Mouse (Mus musculus) heart, adult 2 months (tissue): ENCODE data around the gene Fam78b. TPM values are rescaled to one million over a fixed set of nuclear protein-coding genes. Genes with fewer than 3 reads are reported as not detected.

Source experiments
- DNase-seq, 2 experiments: peaks; one replicate each; pipeline ENCODE4 v3.0.0; 2021
- H3K27ac ChIP-seq: fragments of 200-600 bp; 2 replicates; pipeline ENCODE4 v1.8.1; 2022
- H3K27me3 ChIP-seq: fragments of 200-500 bp; 2 replicates; pipeline ENCODE4 v1.6.1; 2012; ENCODE audit warnings: mild to moderate bottlenecking, low read length, inconsistent platforms, mixed read lengths; ENCODE audit not compliant: control insufficient read depth, insufficient read depth
- H3K36me3 ChIP-seq: fragments of 200-500 bp; 2 replicates; pipeline ENCODE4 v1.6.1; 2012; ENCODE audit warnings: low read length, inconsistent platforms; ENCODE audit not compliant: control insufficient read depth, insufficient read depth
- H3K4me1 ChIP-seq: fragments of 200-500 bp; 2 replicates; pipeline ENCODE4 v1.6.1; 2011; ENCODE audit warnings: low read length; ENCODE audit not compliant: control insufficient read depth, insufficient read depth
- H3K4me3 ChIP-seq: fragments of 200-600 bp; 2 replicates; pipeline ENCODE4 v1.8.1; 2022
- H3K79me2 ChIP-seq: fragments of 200-500 bp; replicated peaks from 2 replicates; pipeline ENCODE4 v1.6.1; 2012; ENCODE audit warnings: mild to moderate bottlenecking, inconsistent platforms, low read length, moderate library complexity, mixed read lengths; ENCODE audit not compliant: control insufficient read depth, insufficient read depth
- H3K9ac ChIP-seq: fragments of 200-500 bp; 2 replicates; pipeline ENCODE4 v1.6.1; 2012; ENCODE audit warnings: low read depth, mild to moderate bottlenecking, control low read depth, inconsistent platforms, low read length, mixed read lengths
- CTCF ChIP-seq: fragments of 200-600 bp; IDR thresholded peaks from 2 replicates; pipeline ENCODE4 v1.8.1; 2022; ENCODE audit warnings: antibody characterized with exemption, mild to moderate bottlenecking, moderate library complexity
- EP300 ChIP-seq: fragments of 200-500 bp; IDR thresholded peaks from 2 replicates; pipeline ENCODE4 v1.6.1; 2011; ENCODE audit warnings: low read depth, low read length, control low read depth; ENCODE audit not compliant: insufficient read depth
- POLR2A ChIP-seq: fragments of 200-500 bp; IDR thresholded peaks from 2 replicates; pipeline ENCODE4 v1.6.1; 2011; ENCODE audit warnings: mild to moderate bottlenecking, low read depth, low read length, control low read depth; ENCODE audit not compliant: insufficient read depth
- WGBS: fragments of 180-500 bp; shearing (Covaris S2); methylation state at CpG from one replicate; pipeline ENCODE4 v1.1.7; 2018; 5-methylcytosine and 5-hydroxymethylcytosine counted together
- intact Hi-C: fragments of 180-260 bp; cut with DNase I; formaldehyde crosslinking; loops from one replicate; pipeline ENCODE4 v1.15.1; 2025
- polyA plus RNA-seq: library from polyadenylated mRNA; depleted of rRNA; stranded (reverse); fragments of >200 nt; gene quantifications from 2 replicates; pipeline ENCODE4 v1.2.3, GENCODE M21; 2012
- total RNA-seq, 2 experiments: library from RNA; stranded (reverse); gene quantifications; 2 replicates each; pipeline ENCODE4 v1.2.3; 2021

Gene Fam78b
- total and polyA plus RNA-seq, 3 experiments: 2.5 to 3.7 (median 2.7) TPM

DNA sequence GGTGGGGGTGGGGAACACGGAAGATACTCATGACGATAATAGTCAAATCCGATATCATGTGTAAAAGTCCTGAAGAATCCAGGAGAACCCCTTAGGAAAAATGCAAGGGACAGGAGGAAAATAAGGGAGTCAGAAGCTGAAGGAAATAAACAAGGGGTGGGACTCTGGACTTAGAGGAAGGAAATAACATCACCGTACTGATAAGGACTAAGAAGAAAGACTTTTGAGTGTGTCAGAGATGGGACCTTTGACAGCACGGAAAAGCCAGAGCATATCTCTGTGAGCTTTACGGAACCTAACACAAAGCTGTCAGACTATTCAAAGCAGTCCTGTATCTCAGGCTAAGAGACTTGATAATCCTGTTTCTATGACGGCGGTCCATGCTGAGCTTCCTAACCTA is 5.0 kb upstream of the Fam78b start:
- 33% methylated on average over 8 of the region's 8 CpGs for WGBS
- Histone ChIP-seq H3K36me3 (no peaks in the 10 kb centered on the region), H3K27ac (no peak overlapping the region), H3K4me1 (peaks cover 9% of the 10 kb centered on the region), H3K79me2 (no peaks in the 10 kb centered on the region), H3K9ac (no peak overlapping the region; the same call in 1 of the 2 replicates), H3K27me3 (no peaks in the 10 kb centered on the region), H3K4me3 (no peak overlapping the region)
- TF ChIP-seq CTCF (no peak), EP300 (no peak), POLR2A (peak; percentile 28; the same call in 1 of the 2 replicates)
- DNase-seq: peak in 1 of 2 experiments; percentile 5
- intact Hi-C loops: no loop called here

DNA sequence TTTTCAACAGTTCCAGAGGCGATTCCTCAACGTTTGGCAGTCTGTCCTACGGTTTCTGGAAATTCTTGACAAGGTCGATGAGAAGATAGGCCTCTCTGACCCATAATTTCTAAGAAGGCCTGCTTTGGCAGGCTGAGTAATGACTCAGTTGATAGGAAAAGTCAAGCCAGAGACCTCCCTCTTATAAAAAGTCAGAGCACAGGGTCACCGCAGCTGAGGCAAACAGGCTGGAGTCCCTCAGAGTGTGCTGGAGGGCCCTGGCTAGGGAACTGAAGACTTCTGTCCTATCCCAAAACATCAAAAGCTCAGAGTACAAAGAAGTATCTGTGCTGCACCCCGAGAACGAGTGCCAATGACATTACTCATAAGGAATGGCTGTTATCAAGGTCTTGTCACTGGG is 4.4 kb upstream of the Fam78b start:
- TF ChIP-seq POLR2A: no peak
- no peak for TF ChIP-seq CTCF
- no peak overlapping the region; the same call in 1 of the 2 replicates for H3K27ac ChIP-seq
- peak in 1 of 2 experiments; percentile 14 for DNase-seq
- no peaks in the 10 kb centered on the region for H3K27me3 ChIP-seq
- no peak overlapping the region for H3K4me3 ChIP-seq
- H3K9ac ChIP-seq: no peak overlapping the region
- 35% methylated on average over 7 of the region's 7 CpGs for whole genome bisulfite sequencing
- H3K36me3 ChIP-seq: no peaks in the 10 kb centered on the region
- no peaks in the 10 kb centered on the region for H3K79me2 ChIP-seq
- intact Hi-C loops: no loop called here
- H3K4me1 ChIP-seq: peaks cover 9% of the 10 kb centered on the region

DNA sequence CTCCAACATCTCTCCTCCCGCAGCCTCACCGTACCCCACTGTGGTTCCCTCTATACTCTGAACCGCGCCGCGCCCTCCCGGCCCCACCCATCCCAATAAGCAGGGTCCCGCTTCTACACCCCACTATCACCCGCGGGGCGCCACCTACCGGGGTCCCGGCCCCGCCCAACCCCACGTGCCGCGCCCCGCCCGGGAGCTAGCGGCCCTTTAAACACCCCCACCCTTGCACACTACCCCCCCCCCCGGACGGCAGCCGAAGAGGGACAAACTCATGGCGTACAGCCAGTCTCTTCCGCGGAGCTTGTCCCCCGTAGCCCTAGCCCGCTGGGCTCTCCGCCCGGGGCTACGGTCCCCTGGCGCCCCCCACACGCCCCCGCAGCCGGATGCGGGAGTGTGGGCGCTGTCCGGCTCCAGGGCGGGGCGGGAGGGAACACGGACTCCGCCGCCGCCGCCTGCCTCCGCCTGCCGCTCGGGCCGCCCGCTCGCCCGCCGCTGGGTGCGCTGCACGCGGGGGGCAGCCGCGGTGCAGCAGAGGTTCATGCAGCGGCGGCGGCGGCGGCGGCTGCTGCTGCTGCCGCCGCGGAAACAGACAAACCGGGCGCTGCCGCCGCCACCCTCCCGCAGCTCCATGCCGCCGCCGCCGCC is 566 bp upstream of the Fam78b start:
- DNase-seq: peak; percentile 88
- peak overlapping the region; percentile 83 for H3K27ac ChIP-seq
- no peaks in the 10 kb centered on the region for H3K79me2 ChIP-seq
- peak overlapping the region; percentile 72 for H3K4me3 ChIP-seq
- H3K9ac ChIP-seq: peak overlapping the region; percentile 93
- no peaks in the 10 kb centered on the region for H3K36me3 ChIP-seq
- no peak for TF ChIP-seq EP300
- no peak for TF ChIP-seq POLR2A
- peak; percentile 51 for TF ChIP-seq CTCF
- intact Hi-C loops: loop anchor here (5.0 to 10.0 kb wide), 3 partner anchors 67 to 214 kb away; no protein-coding TSS in a partner anchor
- H3K27me3 ChIP-seq: no peaks in the 10 kb centered on the region
- WGBS: under 1% methylated on average over 56 of the region's 76 CpGs
- peaks cover 10% of the 10 kb centered on the region for H3K4me1 ChIP-seq

DNA sequence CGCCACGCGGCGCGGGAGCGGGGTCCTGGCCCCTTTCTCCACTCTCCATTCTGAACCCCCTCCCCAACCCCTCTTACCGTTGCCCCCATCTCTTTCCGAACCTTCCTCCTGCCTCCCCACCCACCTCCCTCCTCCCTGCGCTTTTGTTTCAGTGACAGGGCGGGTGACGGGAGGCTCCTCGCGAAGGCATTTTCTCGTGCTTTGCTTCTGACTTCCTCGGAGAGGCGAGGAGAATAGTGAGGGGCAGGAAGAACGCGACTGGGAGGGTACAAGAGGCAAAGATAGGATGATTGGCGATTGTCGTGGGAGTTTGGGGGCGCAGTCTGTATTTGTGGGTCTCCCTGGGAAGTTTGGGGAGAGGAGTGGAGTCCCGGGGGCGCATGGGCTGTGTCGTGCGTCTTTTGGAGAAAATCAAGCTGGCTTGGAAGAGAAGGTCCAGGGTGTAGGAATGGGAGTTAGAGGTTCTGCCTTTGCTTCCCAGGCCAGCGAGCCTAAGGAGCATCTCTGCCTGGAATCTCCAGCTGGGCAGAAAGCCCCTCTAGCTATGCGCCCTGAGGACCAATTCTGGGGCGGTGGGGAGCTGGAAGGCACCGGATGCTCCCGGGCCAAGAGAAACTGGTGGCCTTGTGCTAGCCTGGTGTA is 748 bp downstream of the Fam78b start:
- Histone ChIP-seq H3K79me2 (no peaks in the 10 kb centered on the region), H3K27ac (peak overlapping the region; percentile 64), H3K4me3 (peak overlapping the region; percentile 72), H3K4me1 (peaks cover 6% of the 10 kb centered on the region), H3K9ac (peak overlapping the region; percentile 93), H3K36me3 (no peaks in the 10 kb centered on the region), H3K27me3 (no peaks in the 10 kb centered on the region)
- intact Hi-C loops: loop anchor here (5.0 to 10.0 kb wide), 3 partner anchors 65 to 213 kb away; no protein-coding TSS in a partner anchor
- DNase-seq: peak; percentile 31 to 49
- TF ChIP-seq CTCF (no peak), POLR2A (no peak), EP300 (no peak)
- WGBS: under 1% methylated on average over 30 of the region's 30 CpGs

DNA sequence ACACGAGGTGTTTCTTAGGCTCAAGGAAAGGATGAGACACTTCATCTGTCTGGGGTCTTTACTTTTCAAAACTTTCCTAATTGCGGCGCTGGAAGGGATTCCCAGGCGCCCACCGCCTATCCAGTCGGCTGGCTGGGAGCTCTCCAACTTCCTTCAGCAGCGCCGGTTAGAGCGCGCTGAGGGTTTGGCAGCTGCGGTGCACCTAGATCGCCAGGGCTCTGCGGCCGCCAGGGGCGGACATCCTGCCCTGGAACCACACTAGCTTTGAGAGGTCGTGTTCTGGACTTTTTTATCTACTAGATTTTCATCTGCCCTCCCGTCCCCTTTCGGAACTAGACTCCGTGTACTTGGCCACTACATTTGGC is 1.3 kb downstream of the Fam78b start:
- intact Hi-C loops: loop anchor here (5.0 to 10.0 kb wide), 3 partner anchors 65 to 212 kb away; no protein-coding TSS in a partner anchor
- DNase-seq: peak; percentile 76 to 83
- Histone ChIP-seq H3K9ac (peak overlapping the region; percentile 93; the same call in 1 of the 2 replicates), H3K4me3 (peak overlapping the region; percentile 72), H3K27me3 (no peaks in the 10 kb centered on the region), H3K4me1 (peaks cover 4% of the 10 kb centered on the region), H3K79me2 (no peaks in the 10 kb centered on the region), H3K36me3 (no peaks in the 10 kb centered on the region), H3K27ac (peak overlapping the region; percentile 64)
- peak; percentile 89 for TF ChIP-seq CTCF
- peak; percentile 38; the same call in 1 of the 2 replicates for TF ChIP-seq POLR2A
- no peak for TF ChIP-seq EP300
- whole genome bisulfite sequencing: 0% methylated on average over 19 of the region's 19 CpGs

DNA sequence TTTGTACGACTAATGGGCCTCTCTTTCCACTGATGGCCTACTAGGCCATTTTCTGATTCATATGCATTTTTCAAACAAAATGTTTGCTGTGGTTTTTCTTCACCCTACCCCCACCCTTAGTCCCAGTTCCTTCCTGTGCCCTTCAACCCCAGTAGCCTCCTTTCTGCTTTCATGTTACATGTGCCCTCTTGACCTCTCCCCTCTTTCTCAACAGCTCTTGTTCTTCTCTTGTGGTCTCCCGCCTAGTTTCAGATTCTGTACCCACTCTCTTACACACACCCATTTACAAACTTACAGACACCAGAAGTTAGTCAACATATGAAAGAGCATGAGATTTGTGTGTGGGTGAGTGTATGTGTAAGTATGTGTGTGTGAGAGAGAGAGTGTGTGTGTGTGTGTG is 3.4 kb downstream of the Fam78b start:
- no peak overlapping the region for H3K4me3 ChIP-seq
- peaks cover 6% of the 10 kb centered on the region for H3K4me1 ChIP-seq
- no peaks in the 10 kb centered on the region for H3K36me3 ChIP-seq
- DNase-seq: no peak
- no peak for TF ChIP-seq POLR2A
- no peak for TF ChIP-seq CTCF
- no peak for TF ChIP-seq EP300
- no peak overlapping the region for H3K27ac ChIP-seq
- WGBS: 83% methylated on average over 2 of the region's 2 CpGs
- H3K27me3 ChIP-seq: no peaks in the 10 kb centered on the region
- 0 out of 2 replicates have a peak, but pooled peaks cover 2% of the 10 kb centered on the region for H3K79me2 ChIP-seq
- intact Hi-C loops: loop anchor here (5.0 to 10.0 kb wide), 3 partner anchors 63 to 210 kb away; no protein-coding TSS in a partner anchor
- no peak overlapping the region for H3K9ac ChIP-seq
